Mouse (Mus musculus): Measurements from ENCODE around the gene Elp4.

Elp4 gene

GRCm38 (mm10) chr2:105903896-105904756 is at the start of gene Elp4, which contains the start of gene Immp1l:
TSS of gene Elp4 (minus strand) at chr2:105904564.
TSS of gene Immp1l (plus strand) at chr2:105904638.
- peak; percentile 100 for ATAC-seq (ENCODE audit: insufficient number of reproducible peaks, low FRiP score, low TSS enrichment)

GRCm38 (mm10) chr2:105953862-105954261 is 49.5 kb upstream of the Elp4 start:
- ATAC-seq (ENCODE audit: insufficient number of reproducible peaks, low FRiP score, low TSS enrichment), result no peak

DNA sequence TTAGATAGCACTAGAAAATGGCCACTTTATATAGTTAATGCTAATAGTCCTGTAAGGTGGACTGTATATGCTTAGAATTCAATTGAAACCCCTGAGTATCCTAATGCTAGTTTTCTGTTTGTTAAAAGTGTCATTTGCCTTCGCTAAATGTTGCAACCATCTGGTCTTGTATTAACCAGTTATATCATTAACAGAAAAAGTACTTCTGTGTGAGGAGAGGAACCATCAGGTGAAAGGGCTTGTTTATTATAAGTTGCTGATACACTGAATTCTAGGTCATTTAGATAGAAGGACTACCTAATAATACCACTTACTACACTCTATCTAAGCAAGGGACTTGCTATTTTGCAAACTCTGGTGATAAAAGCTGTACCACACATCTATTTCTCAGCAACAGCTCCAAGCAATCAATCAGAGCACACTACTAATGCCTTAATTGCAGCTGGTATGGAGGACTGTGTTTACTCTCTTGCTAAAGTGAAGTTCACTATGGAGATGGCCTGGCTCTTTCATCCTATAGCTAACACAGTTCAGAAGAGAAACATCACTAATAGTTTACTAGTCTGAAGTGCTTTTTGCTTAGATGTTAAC is 47.1 kb upstream of the Elp4 start:
- ATAC-seq (ENCODE audit: insufficient number of reproducible peaks, low FRiP score, low TSS enrichment), result no peak

- no peak for ATAC-seq (ENCODE audit: insufficient number of reproducible peaks, low FRiP score, low TSS enrichment)
Measured at GRCm38 (mm10) chr2:105950131-105950530, 45.8 kb upstream of the Elp4 start.

DNA sequence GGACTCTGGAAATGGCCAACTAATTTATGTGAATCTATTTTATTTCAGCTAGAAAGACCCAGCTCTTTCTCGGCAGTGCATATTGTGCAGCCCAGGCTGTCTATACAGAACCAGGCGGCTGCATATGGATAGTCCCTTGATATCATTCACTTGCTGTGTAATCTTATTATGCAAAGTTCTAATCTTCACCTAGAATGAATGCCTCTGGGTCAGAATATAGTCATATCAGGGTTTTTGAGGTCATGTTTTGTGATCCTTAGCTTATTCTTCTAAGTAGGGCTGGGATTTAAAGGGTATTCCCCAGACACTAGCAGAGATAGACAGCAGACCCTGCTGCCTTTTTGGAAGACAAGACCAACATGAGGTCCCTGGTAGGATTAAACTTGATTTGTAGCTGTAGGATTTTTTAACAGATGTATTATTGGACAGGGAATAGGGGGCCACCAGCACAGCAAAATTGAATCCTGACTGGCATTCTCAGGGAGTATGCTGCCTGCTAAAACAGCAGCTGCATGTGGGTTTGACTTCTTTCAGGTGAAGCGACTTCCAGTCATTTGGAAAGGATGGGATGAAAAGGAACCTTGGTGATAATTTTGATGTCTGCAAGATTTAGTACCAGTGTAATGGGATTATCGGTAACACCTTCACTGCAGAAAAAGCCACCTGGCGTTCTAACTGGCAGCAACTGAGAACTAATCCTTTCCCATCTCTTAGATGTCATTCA is 13.4 kb upstream of the Elp4 start:
- no peak for ATAC-seq (ENCODE audit: insufficient number of reproducible peaks, low FRiP score, low TSS enrichment)

DNA sequence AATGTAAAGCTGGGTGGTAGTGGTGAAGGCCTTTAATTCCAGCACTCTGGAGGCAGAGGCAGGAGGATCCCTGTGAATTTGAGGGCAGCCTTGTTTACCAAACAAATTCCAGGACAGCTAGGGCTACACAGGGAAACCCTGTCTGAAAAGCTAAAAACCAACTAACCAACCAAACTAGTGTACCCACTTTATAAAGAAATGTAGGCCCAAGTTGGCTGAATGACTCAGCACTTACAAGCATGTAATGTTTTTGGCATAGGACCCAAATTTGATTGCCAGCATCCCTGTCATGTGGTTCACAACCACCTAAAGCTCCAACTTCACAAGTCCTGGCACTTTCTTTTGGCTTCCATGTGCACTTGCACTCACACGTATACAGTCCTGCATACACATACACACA is 12.3 kb upstream of the Elp4 start:
- ATAC-seq (ENCODE audit: insufficient number of reproducible peaks, low FRiP score, low TSS enrichment), result no peak

DNA sequence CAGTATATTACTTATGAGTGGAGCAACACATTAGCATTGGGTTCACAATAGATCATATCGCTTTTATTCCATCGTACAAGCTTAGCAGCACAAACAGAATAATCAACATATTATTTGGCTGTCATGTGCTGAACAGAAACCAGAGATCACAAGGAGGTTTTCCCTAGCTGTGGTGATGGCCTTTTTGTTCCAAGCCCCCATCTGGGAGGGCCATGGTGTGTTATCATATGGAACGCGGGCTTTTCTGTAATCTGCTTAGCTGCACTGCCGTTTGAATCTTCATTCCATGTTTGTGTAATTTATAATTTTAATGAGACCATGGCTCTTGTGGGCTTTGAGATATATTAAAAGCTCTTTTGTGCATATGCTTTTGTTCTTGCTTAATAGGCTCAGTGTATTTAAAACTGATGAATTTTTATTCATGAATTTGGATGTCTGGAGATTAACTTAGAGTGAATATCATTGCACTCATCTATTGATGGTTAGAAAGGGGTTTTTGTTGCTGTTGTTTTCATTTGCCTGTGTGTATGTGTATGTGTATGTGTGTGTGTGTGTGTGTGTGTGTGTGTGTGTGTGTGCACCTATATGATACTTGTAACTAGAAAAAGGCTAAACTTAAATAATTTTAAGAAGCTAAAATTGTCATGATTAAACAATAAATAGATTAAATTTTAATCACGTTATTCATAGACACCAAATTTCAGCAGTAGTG is 9.4 kb upstream of the Elp4 start:
- ATAC-seq (ENCODE audit: insufficient number of reproducible peaks, low FRiP score, low TSS enrichment), result no peak

GRCm38 (mm10) chr2:105910611-105911010 is 6.2 kb upstream of the Elp4 start:
- ATAC-seq (ENCODE audit: insufficient number of reproducible peaks, low FRiP score, low TSS enrichment), result no peak

DNA sequence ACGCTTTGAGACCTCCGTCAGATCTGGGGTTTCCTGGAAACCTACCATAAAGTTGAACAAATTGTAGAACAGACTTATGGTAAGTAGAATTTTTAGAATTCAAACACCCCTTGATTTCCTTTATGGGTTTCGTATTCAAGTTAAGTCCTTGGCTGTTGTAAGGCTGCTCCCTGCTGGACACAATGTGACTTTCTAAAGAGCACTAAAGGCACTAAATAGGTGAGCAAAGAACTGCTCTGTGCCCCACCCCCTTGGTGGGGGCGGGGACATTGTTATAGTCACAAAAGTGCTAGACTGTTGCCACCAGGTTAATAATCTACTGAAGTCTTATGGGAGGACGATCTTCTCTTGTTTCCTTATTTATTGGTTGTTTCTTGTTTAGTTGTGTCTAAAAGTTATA is 4.0 kb upstream of the Elp4 start:
- ATAC-seq (ENCODE audit: insufficient number of reproducible peaks, low FRiP score, low TSS enrichment), result no peak

DNA sequence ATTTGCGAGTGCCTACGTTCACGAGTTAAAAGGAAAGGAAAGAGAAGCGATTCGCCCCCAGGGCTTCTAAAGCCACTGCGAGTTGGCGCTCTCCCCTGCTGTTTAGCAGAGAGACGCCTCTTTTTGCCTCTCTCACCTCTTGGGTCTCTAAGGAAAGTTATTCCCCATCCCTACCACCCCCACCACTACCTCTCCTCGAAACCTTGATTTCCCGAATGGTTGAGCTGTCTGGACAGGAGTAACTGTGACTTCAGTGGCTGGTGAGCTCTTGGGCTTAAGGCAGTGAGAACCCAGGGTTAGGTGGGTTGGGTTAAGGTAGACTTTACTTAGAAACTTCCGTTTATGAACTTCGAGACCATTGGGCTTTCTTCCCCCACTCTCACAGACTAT is 388 bp upstream of the Elp4 start:
- peak; percentile 47 for ATAC-seq (ENCODE audit: insufficient number of reproducible peaks, low FRiP score, low TSS enrichment)

DNA sequence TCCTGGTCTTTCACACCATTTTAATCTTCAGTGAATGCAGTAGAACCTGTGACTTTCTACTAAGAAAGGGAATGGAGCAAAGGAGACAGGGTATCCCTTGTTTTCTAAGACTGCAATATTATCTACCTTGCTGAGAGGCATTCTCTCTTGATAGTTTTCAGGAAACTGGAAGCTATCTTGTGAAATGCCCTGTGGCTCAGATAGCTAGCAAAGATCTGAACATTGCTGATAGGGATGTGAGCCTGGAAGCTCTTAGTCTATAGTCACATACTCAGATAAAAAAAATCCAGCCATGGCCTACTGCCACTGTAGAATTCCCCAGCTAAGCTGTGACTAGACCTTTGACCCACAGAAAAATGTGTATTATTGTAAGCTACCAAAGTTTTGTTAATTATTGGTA is 13.5 kb downstream of the Elp4 start:
- no peak for ATAC-seq (ENCODE audit: insufficient number of reproducible peaks, low FRiP score, low TSS enrichment)

GRCm38 (mm10) chr2:105873403-105873802 is 31.0 kb downstream of the Elp4 start:
- no peak for ATAC-seq (ENCODE audit: insufficient number of reproducible peaks, low FRiP score, low TSS enrichment)

GRCm38 (mm10) chr2:105854740-105855139 is 49.6 kb downstream of the Elp4 start:
- peak; percentile 81 for ATAC-seq (ENCODE audit: insufficient number of reproducible peaks, low FRiP score, low TSS enrichment)

- no peak for ATAC-seq (ENCODE audit: insufficient number of reproducible peaks, low FRiP score, low TSS enrichment)
Measured at GRCm38 (mm10) chr2:105852971-105853370, 51.4 kb downstream of the Elp4 start.

DNA sequence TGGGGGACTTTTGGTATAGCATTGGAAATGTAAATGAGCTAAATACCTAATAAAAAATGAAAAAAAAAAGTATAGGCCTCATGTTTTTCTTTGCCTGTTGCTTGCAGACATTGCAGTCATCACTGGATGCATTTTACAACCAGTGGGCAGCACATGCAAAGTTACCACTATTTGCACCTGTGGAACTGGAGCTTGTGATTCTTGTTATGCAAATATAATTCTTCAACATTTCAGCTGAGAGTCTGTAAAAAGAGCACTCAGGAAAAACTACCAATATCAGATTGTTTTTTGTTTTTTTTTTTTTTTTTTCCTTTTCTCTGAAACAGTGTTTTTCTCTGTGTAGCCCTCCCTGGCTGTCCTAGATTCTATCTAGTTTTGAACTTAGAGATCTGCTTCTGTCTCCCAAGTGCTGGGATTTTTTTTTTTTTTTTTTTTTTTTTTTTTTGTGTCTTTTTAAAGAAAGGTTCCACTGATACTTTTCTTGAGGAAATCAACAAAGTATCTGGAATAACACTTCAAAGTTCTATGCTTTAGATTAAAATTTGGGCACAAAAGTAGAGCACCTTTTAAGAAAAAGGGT is 52.6 kb downstream of the Elp4 start:
- no peak for ATAC-seq (ENCODE audit: insufficient number of reproducible peaks, low FRiP score, low TSS enrichment)

DNA sequence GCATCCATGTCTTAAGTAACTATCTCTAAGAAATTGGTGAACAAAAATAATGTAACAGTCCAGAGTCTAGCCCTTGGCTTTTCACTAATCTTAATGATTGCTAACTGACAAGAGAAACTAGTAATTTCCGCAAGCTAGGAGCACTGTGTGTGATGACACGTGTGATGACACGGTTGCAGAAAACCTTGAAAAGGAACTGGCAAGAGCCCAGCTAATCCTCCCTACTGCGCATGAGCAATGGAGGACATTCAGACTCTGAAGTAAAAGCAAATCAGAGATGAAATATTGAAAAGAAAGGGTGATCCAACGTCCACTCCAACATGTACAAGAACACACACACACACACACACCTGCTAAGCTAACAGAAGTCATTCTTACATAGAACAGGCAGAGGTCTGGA is 61.2 kb downstream of the Elp4 start:
- no peak for ATAC-seq (ENCODE audit: insufficient number of reproducible peaks, low FRiP score, low TSS enrichment)

- no peak for ATAC-seq (ENCODE audit: insufficient number of reproducible peaks, low FRiP score, low TSS enrichment)
Measured at GRCm38 (mm10) chr2:105817965-105818364, 86.4 kb downstream of the Elp4 start.

GRCm38 (mm10) chr2:105815170-105815569 is 89.2 kb downstream of the Elp4 start:
- ATAC-seq (ENCODE audit: insufficient number of reproducible peaks, low FRiP score, low TSS enrichment), result no peak

- no peak for ATAC-seq (ENCODE audit: insufficient number of reproducible peaks, low FRiP score, low TSS enrichment)
Measured at GRCm38 (mm10) chr2:105813041-105813440, 91.3 kb downstream of the Elp4 start.

- no peak for ATAC-seq (ENCODE audit: insufficient number of reproducible peaks, low FRiP score, low TSS enrichment)
Measured at GRCm38 (mm10) chr2:105810286-105810685, 94.1 kb downstream of the Elp4 start.
